Mouse (Mus musculus): ENCODE measurements around the gene Gm10188.

DNA sequence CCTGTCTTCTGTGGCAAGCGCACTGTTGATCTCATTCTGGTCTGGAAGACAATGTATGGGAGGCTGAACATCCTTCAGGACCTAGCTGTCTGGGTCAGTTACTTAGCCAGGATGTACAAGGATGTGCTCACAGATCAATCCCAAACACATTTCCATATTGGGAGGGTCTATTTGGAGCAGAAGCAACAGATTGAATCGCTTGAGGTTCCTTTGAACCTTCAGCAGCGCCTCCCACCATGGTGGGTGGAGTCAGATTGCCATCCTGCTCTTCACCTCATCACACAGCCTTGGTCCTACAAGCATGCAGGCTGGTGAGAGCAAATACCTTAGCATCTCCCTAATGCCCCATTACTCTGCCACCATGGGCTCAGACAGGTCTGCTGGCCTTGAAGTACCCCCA, 35.8 kb downstream of the Gm10188 start:
- no peak for TF ChIP-seq GATA1 (IDR thresholded peaks at IDR 0.05; ENCODE audit: low read length)
- no peak for TF ChIP-seq TAL1 (IDR thresholded peaks at IDR 0.05; ENCODE audit: low read length)
